Mouse (Mus musculus) cerebellum, postnatal 36 days (tissue): Measurements from ENCODE around the gene Lhfp.

ENCODE experiments used
- DNase-seq, 2 experiments: peaks; one replicate each; pipeline ENCODE4 v3.0.0; 2021 to 2022; ENCODE audit warnings: mixed read lengths in 2 of 2

The Lhfp gene

DNA sequence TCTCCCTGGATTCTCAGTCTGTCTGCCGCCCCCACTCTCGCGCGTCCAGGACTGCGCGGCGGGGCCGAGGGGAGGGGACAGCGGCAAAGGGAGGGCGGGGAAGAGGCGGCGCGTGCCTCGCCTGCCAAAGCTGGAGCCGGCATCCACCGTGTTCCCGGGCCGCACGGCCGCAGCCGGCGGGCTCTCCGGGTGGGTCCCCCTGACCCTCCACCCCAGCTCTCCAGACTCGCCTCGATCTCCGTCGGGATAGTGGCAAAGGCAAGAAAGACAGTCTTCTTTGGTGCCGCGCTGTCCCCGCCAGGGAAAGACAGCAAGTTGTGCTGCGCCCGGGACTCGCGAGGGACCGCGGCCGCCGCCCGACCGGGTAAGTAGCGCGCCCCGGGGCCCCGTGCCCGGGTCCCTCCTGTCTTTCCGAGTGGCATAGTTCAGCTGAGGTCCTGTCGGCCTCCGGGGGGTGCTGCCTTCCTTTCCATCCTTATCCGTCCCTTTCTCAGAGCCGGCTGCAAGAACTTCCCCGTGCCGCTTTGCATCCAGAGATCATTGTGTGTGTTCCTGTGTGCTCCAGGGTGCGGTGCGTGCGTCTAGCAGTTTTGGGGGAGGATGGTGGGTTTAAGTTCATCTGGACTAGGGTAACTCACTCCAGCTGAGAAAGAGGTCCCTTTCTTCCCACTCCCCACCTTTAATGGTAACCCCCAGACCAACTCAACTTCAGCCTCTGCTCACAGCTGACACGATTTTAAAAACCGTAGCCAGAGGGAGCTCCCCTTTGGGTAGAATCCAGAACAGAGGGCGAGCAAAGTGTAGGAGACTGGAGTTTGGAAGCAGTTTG is at the start of gene Lhfp:
Lhfp (plus strand) TSS at position 118 of the 829 bp plus-strand sequence.
- peak; percentile 74 for DNase-seq

DNA sequence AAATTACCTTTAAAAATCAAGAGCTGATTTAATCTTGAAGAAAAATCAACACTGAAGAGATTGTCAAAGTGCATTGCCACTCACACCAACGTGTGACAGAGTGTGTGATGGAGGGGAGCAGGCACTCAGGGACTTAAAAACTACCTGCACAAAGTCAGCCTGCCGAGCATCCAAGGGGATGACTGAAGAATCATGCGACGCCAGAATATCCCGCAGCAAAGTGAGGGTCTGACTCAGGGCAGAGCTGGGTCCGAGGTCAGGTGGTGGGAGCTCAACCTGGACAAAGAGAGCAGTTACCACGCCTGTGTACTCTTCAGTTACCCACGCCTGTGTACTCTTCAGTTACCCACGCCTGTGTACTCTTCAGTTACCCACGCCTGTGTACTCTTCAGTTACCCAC is 48.0 kb upstream of the Lhfp start:
- no peak for DNase-seq

DNA sequence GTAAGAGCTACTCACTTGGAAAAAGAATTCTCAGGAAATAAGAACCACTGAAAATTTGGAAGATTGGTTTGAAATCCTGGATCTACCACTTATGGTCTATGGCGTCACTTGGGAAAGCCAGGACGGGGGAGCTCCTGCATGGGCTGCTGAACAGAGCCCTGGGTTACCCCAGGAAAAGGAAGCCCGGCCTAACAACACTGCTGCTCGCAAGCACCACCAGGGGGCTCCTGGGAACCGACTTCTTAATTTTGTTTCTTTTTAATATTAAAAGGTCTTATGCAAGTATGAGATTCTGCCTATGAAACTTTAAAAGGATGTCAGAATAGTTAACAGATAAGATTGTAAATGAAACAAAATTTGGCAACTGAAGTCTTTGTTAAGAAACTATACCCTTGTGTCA is 46.7 kb upstream of the Lhfp start:
- no peak for DNase-seq

DNA sequence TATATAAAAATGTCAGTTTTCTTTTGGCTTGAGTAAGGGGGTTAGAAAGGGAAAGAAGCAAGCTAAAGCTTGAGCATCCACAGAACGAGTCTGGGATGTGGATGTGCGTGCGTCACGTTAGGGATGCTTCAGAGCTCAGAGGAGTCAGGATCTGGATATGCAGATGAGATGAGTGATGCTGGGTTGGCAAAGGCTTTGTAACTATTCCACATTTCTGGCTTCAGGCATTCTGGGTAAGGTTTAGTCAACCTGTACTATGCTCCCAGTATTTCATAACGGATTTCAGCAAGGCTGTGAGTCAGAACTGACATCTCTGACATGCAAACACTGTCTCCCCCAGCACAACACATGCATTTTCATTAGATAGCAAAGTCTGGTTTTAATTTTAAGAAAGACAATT is 44.7 kb upstream of the Lhfp start:
- no peak for DNase-seq

DNA sequence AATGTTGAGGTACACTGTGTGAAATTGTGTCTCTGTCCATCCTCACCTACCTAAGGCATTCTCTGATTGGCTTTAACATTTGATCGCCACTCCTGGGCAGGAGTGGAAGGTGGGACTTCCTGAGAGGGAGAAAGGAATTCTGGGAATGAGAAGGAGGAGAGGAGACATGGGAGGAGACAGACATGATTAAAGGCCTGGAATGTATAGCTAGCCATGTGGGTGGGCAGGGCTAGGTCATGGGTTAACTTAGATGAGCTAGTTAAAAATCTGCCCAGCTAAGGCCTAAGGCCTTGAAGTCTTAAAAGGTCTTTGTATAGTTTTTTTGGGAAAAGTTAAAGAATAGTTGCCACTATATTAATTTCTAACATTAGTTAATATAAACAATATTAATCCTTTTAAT is 43.9 kb upstream of the Lhfp start:
- no peak for DNase-seq

DNA sequence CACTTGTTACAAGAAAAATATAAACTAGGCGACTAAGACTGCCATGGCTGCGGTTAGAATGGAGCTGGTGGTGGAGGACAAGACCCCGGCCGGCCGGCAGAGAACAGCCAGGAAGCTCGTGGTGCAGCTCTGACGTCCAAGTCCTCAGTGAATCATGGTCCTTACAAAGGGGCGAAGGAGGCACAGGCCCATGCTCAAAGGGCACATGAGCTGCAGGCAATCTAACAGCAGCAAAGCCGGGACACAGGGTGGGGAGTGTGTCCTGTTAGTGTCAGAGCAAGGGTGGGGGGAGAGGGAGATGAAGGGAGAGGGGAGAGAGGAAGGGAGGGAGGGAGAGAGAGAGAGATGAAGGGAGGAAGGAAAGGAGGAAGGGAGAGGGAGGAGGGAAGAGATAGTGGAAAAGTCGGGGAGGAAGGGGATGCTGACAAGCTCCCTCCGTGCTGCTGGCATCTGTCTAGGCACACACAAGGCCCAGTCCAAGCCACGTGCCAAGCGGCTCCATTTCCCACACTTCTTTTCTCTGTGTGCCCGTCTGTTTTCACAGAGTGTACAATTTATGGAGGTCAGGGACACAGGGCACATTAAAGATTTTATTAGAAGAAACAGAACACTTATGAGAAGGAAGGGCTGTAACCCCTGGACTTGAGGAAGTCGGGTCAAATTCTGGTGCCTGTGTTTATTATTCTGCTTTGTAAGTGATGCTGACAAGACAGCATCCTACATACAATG is 42.1 kb upstream of the Lhfp start:
- no peak for DNase-seq

DNA sequence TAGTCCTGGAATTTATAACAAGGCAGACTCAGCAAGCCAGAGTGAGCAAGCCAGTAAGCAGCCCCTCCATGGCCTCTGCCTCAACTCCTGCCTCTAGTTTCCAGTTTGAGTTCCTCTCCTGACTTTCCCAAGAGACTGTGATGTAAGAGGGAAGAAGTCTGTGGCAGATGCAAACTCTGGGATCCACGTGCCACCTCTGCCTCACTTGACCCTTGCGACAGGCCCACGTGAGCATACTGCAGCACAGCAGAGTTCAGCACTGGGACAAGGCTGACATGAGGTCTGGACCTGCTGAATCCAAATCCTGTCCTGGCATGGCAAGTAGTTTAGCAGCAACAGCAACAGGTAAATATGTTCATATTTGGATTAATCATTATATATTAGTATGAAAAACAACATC is 41.3 kb upstream of the Lhfp start:
- DNase-seq, result no peak

DNA sequence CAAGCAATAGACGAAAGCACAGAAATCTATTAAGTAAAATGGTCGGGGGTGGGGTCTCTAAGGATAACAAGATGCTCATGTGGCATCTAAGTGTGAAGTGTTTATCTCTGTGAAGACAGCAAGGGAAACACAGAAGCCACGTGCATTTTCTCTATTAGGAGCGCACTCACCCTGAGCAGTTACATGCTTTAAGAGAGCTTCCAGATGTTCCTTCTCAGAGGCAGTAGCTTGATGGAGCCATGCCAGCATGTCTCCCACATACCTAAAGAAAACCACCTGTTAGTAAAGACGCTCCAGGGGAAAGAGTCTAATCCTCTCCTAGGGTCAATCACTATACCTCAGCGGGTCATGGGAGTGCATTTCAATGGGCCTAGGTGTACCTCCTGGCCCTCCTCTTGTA is 39.3 kb upstream of the Lhfp start:
- no peak for DNase-seq

DNA sequence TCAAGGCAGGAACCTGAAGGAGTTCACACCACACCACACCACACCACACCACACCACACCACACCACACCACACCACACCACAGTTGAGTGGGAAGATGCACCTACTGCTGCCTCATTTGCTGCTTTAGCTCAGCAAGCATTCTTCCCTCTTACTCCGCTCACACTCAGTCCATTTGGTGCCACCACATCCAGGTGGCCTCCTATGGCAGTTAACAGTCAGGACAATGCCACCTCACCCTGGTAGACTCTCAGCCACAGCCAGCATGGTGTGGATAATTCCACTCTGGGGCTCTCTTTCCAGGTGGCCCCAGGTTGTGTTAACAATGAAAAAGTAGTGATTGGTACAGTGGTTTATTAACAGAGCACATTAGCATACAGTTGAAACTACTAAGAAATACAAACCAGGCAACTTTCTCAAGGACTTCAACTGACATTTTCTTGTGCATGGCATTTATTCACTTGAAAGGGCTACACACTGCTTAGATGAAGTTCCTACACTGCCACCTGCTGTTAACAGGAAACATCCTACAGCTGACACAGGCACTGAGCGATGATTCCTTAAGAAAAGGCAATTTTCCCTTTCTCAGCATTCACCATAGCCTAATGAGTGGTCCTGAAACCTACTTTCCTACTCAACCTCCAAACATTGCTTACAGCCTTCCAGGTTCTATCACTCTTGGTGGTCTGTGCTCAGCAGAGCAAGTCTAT is 36.8 kb upstream of the Lhfp start:
- DNase-seq, result no peak

DNA sequence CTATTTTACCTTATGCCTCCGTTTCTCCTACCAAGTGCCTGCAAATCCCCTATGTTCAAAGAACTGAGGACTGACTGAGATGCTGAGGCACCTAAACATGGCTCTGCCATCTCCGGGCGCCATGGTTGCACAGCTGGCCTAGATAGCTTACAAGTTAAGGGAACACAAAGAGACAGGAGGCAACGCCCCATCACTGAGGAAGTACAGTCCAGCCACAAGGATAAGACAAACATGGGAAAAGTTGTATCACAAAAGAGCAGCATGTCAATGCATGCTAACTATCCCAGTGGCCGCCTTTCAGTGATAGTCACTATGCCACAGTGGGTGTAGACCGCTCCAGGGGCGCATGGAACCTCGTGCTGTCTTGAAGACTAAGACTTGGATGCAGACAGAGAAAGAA is 33.9 kb upstream of the Lhfp start:
- no peak for DNase-seq

DNA sequence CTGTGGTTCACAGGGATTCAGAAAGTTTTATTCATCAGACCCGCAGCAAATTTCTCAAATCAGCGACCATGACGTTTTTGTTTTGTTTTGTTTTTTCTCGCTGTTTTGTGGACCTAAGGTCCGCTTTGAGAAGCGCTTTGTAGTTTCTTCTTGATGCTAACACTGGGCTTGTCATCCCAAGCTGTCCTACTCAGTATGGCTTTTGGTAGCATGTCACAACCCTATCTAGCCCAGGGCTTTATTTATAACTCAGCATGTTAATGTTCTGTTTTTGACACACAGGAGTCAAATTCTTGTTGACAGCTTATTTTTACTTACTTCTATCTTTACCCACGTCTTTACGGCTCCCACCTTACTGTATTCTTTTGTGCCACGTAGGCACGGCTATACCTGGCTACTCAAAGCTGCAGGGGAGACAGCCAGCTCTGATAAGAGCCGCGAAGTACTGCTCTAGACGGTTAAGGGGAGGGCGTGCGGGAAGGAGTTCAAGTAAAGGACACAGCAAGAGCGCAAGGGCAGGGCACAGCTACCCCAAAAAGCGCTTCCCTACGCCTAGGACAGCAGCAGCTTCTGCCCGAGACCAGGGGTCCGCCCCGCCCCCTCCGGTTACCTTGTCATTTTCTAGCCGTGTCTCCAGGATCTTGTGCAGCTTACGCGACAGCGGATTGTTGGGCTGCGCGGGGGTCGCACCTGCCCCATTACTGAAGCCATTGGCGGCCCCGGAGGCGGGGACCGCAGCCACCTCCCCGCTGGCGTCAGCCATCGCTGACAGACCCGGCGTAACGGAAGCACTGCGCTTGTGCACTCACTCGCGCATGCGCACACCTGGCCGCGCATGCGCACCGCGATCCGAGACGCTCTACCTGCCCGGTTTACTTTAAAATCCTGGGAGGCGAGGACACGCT is 24.6 kb upstream of the Lhfp start, which contains the start of gene Cog6:
Cog6 (minus strand) TSS at position 802 of the 905 bp plus-strand sequence.
- peak; percentile 87 to 88 for DNase-seq

DNA sequence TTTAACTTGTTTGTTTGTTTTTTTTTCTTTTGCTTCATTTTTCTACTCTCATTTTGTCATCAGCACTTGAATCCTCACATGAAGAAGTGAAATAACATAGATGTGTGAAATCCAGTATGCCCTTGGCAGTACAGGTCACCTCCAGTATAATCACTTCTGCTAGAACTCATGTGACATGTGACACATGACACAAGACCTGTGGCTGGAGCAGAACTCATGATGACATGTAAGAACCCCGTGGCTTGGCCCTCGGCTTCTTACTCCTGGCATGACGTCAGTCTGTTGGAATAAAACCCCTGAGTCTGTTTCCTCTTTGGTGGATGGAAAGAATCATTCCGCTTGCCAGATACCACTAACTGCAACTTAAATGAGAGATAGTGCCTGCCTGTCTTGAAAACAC is 14.0 kb upstream of the Lhfp start:
- no peak for DNase-seq

DNA sequence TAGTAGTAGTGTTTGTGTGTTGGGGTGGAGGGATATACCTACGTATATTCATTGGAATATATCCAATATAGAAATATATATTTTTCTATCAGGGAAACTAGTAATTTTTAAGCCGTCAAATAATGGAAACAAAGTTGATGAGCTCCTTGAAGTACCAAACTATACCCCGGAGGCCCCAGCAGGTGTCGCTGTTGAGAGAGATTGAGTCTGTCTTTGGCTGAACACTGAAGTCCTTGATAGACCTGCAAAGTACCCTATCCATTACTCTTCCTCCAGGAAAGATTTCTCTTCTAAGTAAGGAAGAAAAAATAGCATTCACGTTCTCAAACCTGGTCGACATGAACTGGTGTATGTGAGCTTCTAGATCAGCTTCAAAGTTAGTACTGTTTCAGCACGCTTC is 12.3 kb upstream of the Lhfp start:
- peak; percentile 84 to 85 for DNase-seq

DNA sequence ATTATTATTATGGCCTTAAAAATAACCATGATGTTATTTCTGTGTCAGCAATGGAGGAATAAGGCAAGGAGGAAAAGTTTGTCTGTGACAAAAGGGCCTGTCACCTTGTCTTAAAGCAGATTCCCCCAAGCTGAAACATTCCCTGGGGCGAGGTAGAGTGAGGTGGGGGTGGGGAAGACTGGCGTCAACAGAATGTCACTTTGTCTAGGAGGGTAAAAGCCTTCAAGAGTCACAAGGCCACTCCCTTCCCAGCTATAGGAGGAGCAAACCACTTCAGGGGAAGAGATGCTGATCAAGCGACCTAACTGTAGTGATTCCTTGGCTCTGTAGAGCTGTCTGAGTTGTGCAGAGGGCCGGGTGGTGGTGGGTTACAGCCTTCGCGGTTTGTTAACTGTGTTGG is 9.7 kb upstream of the Lhfp start:
- DNase-seq, result no peak

DNA sequence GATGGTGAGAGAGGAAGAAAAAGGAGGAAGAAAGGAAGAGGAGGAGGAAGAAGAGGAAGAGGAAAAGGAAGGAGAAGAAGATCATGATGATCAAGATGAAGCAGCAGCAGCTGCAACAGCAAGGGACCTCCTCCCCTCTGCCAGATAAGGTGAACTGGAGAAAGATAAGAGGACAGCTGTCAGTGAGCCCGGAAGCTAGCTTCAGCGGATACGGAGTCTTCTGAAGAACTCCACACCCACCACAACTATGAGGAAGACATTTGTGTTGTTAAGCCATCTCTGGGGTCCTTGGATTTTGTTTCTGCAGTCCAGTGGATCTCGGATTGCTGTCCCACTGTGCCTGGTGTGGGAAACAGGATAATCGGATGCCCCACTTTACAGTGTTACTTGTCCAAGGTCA is 8.9 kb upstream of the Lhfp start:
- DNase-seq, result no peak

DNA sequence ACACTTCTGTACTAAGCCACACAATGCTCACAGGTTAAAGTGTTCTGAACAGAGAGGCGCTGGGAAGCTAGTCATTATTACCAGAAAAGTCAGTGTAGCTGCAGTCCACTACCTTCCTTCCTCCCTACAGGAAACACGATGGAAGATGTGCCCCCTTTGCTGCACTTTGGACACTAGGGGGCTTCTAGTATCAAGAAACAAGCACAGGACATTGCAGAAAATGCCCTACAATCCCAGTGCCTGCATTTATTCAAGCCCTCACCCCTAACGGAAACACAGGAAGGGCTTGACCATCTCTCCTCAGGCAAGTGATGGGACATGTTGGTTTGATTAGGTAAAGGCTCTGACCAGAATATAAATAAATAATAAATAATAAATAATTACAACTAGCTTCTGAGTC is 7.9 kb upstream of the Lhfp start:
- DNase-seq, result peak in 1 of 2 experiments; percentile 35

DNA sequence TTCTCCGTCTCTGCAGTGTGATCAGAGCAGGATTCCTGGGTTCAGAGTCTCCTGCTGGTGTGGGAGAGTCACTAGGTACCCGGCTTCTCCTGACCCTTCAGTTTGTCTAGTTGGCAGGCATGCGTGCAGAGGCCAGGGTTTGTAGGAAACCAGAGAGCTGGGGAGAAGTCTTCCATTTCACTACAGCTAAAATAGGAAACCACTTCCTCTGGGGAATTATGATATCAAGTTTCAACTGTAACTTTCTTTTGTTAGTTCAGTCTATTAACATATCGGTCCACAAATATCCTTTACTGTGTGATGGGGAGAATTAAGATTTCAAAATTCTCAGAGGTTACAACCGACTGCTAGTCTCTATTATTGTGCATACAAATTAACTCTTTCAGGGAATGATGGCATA is 5.3 kb upstream of the Lhfp start:
- DNase-seq, result no peak

DNA sequence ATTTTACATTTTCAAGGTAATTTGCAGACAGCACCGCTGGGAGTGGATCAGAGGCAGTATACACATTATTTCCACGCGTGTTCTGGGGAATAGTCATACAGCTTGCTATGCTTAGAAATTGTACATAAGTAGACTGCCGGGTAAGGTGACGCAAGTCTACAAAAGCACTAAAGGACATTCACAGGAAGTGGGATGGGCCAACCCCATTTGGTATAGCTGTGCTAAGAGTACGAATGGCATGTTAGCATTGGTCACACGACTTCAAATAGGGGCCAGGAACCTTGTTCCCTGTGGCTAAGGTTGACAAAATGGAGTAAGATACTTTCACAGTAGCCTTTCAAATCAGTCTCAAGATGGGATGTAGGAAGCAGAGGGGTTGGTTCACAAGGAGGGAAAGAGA is 4.4 kb upstream of the Lhfp start:
- DNase-seq, result no peak

DNA sequence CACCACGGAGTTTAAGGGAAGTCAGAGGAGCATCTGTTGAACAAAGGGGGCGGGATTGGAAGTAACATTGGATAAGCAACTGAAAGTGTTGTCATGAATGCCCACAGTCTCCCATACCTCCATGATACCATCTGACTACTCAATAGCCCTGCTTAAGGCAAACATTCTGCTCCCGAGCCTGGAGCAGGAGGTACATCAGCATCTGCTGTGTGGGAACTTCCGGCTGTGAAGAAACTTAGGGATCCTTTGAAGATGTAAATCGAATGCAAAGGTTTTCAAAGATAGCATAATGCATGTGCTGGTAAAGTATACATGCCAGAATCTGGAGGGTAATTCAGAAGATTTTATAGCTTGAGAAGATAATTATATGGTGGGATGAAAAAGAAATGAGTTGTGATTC is 2.4 kb upstream of the Lhfp start:
- no peak for DNase-seq

DNA sequence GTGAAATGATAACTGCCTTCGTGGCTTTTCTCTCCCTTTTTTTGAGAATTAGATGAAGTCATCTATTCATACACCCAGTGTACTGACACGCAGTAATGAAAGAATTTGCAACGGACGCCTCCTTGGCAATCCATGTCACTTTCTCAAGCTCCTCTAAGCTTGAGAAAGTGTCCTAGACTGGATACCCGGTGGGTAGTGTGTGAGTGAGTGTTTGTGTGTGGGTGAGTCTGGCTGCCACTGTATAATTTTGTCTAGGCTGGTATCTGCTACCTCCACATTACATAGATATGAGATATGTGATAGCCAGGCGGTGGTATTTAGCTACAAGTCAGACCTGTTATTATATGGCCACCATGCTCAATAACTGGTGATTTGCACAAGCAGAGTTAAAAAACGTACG is 1.6 kb upstream of the Lhfp start:
- DNase-seq, result no peak

DNA sequence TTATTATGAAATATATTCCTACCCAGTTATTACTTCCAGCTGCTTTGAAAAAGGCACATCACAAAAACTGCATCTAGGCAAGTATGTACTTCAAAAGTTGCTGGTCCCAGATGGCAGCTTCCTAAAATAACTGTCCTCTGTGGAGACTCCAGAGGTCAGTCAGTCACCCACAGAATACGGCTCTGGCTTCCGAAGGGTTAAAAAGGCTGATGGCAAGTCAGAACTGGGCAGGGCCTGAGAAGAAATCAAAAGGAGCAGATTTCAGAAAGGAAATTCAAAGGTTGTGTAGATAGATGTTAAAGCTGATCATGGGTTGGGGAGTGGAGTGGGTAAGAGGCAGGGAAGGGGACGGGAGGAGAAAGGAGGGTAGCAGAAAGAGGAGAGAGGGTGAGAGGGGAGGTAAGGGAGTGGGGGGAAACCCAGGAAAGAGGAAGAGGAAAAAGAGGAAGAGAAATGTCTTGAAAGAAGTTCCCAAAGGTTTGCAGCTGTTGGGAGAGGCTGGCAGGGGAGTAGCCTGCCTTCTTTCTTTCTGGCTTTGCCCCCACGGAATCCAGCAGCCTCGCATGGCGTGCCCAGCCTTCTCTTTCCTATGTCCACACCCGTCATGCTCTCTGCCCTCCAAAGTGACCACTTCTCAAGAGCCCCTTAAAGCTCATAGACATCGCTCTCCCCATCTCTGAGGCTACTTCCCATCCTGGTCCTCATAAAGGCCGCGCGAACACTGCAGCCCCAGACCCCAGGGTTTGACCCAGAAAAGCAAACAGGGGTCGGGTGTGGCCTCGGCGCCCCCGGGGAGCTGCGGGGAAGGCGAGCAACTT is 526 bp upstream of the Lhfp start:
- DNase-seq, result no peak

DNA sequence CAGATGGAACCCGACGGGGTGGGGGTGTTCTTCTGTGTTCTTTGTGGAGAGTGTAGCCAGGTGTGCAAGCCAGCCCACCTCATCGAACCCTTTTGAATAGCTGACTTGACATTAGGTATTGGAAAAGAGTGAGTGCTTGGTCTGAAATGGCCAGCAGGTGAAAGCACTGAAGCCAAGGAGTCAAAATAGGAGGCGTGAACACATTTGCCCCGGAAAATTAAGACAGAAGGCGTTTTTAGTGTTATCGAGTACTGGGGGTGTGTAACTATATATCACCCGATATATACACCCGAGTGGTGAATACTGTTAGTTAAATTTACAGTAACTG is 876 bp downstream of the Lhfp start:
- peak in 1 of 2 experiments; percentile 59 for DNase-seq
